Comparison of ENCODE assay signal across 1 mouse cellular context in the genomic region with DNA sequence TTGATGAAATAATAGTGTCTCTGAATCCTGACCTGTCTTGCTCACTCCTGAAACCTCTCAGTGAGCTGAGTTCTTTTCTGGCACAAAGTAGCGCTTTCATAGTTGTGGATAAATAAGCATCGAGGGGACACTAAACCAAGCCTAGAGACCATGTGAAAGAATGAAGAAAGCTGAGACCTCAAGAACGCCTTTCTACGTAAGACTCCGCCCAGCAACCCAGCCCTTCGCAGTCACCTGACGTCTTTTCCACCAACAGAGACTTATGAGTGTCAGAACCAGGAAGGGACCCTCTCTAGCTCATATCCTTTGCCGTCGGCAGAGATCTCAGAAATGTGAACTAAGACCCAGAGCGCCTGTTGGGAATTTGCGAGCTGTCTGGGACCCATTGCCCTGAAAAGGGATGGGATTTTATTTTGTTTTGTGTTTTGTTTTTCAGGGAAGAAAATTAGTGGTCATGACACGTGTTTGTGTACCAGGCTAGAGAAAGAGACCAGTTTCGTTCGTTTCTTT.
TF ChIP-seq lines count a peak whose summit lies in the region.

No protein-coding gene starts in this region.

TF ChIP-seq in MEL, 35 proteins besides CTCF, POLR2A, EP300 and RAD21 (continued from another document):
- peak; percentile 37; the same call in 1 of the 2 replicates for TF ChIP-seq POLR2AphosphoS5 (IDR thresholded peaks at IDR 0.05; ENCODE audit: borderline replicate concordance, low read depth, low read length)
- no peak for TF ChIP-seq GABPA (IDR thresholded peaks at IDR 0.05; ENCODE audit: low read depth, low read length)
- peak; percentile 94 for TF ChIP-seq MXI1 (IDR thresholded peaks at IDR 0.05; ENCODE audit: low read depth, low read length)
- no peak for TF ChIP-seq NRF1 (IDR thresholded peaks at IDR 0.05; ENCODE audit: insufficient read depth, low read depth, low read length, poor library complexity, severe bottlenecking)
- TF ChIP-seq TCF12 (IDR thresholded peaks at IDR 0.05; ENCODE audit: low read depth, low read length) = peak; percentile 54; the same call in 1 of the 2 replicates
- no peak for TF ChIP-seq ZC3H11A (IDR thresholded peaks at IDR 0.05; ENCODE audit: low read depth, low read length)
- TF ChIP-seq ZKSCAN1 (IDR thresholded peaks at IDR 0.05; ENCODE audit: low read depth, low read length) = no peak
- no peak for TF ChIP-seq KAT2A (conservative IDR thresholded peaks at IDR 0.05; ENCODE audit: low read depth, low read length)
- TF ChIP-seq SIN3A (IDR thresholded peaks at IDR 0.05; ENCODE audit: low read length) = peak; percentile 86
- no peak for TF ChIP-seq MAFK (IDR thresholded peaks at IDR 0.05; ENCODE audit: borderline replicate concordance, low read depth, low read length)
- TF ChIP-seq UBTF (IDR thresholded peaks at IDR 0.05; ENCODE audit: borderline replicate concordance, insufficient read depth, low read depth, low read length) = no peak
- TF ChIP-seq MYC (IDR thresholded peaks at IDR 0.05; ENCODE audit: low read depth, low read length) = peak; percentile 64
- no peak for TF ChIP-seq MYB (IDR thresholded peaks at IDR 0.05; ENCODE audit: low read depth, low read length)
TF ChIP-seq in MEL: peak in this region for 14.
